8 mouse cellular contexts compared by ENCODE assay signal in genomic region chr6:47358686-47359085, GRCm38 (mm10).
DNase-seq lines count a peak whose midpoint lies in the region; ATAC-seq and TF ChIP-seq lines count a peak whose summit lies in the region.

No protein-coding gene starts in this region.

- no peaks in the 10 kb centered on the region for H3K27me3 ChIP-seq in heart, postnatal 0 days (ENCODE audit: control insufficient read depth, insufficient read depth, low read length)
- H3K27me3 ChIP-seq in heart, embryonic 12.5 days (replicated peaks) = no peaks in the 10 kb centered on the region

- H3K4me1 ChIP-seq in heart, postnatal 0 days (ENCODE audit: control insufficient read depth, insufficient read depth) = no peaks in the 10 kb centered on the region
- peaks cover 10% of the 10 kb centered on the region for H3K4me1 ChIP-seq in heart, embryonic 12.5 days (replicated peaks)

- H3K4me2 ChIP-seq in heart, postnatal 0 days (ENCODE audit: low read depth, low read length) = no peak overlapping the region
- no peak overlapping the region for H3K4me2 ChIP-seq in heart, embryonic 12.5 days

- 34% methylated on average over 2 of the region's 2 CpGs for WGBS in heart, postnatal 0 days
- WGBS in heart, embryonic 12.5 days = 44% methylated on average over 2 of the region's 2 CpGs

- H3K9me3 ChIP-seq in heart, postnatal 0 days (replicated peaks; ENCODE audit: control insufficient read depth, low read length) = no peaks in the 10 kb centered on the region
- no peaks in the 10 kb centered on the region for H3K9me3 ChIP-seq in heart, embryonic 12.5 days (replicated peaks)

- no peak overlapping the region for H3K9ac ChIP-seq in heart, postnatal 0 days (replicated peaks; ENCODE audit: low read depth, low read length)
- H3K9ac ChIP-seq in heart, embryonic 12.5 days = no peak overlapping the region

- no peak overlapping the region for H3K4me3 ChIP-seq in heart, postnatal 0 days (ENCODE audit: low read depth, low read length)
- no peak overlapping the region for H3K4me3 ChIP-seq in heart, embryonic 12.5 days
- H3K4me3 ChIP-seq in layer of hippocampus, adult 2 months = no peak overlapping the region

- no peak for TF ChIP-seq EP300 in heart, postnatal 0 days (IDR thresholded peaks at IDR 0.05; ENCODE audit: low read depth)

- DNase-seq in heart, postnatal 0 days (ENCODE audit: low spot score) = peak; percentile 13
- DNase-seq in CD4-positive, CD25-positive, alpha-beta regulatory T cell, adult 2 months (ENCODE audit: low read depth, low spot score) = peak; percentile 53
- peak; percentile 37 for DNase-seq in adrenal gland, postnatal 10 days
- peak; percentile 20 to 60 for DNase-seq in layer of hippocampus, adult 2 months (ENCODE audit: low spot score in 2 of 2)
- peak; percentile 47 for DNase-seq in mesoderm, embryonic 11.5 days (ENCODE audit: low read depth, low spot score)
- DNase-seq in testis, postnatal 10 days (ENCODE audit: low spot score) = no peak

- ATAC-seq in heart, postnatal 0 days (ENCODE audit: insufficient read depth, low read depth) = no peak
- ATAC-seq in heart, embryonic 12.5 days (ENCODE audit: insufficient number of reproducible peaks, low FRiP score) = no peak
- ATAC-seq in erythroblast, adult 5-6 weeks (replicated peaks; ENCODE audit: low FRiP score, poor library complexity, severe bottlenecking) = peak; percentile 46; the same call in 1 of the 2 replicates

- TF ChIP-seq CTCF in heart, postnatal 0 days (IDR thresholded peaks at IDR 0.05; ENCODE audit: low read depth) = peak; percentile 43
- TF ChIP-seq CTCF in layer of hippocampus, adult 2 months (conservative IDR thresholded peaks at IDR 0.05) = peak; percentile 85

- no peak overlapping the region for H3K27ac ChIP-seq in heart, postnatal 0 days (ENCODE audit: low read depth)
- no peak overlapping the region for H3K27ac ChIP-seq in heart, embryonic 12.5 days (ENCODE audit: poor library complexity, severe bottlenecking)
- no peak overlapping the region for H3K27ac ChIP-seq in layer of hippocampus, adult 2 months

- no peaks in the 10 kb centered on the region for H3K36me3 ChIP-seq in heart, postnatal 0 days (replicated peaks; ENCODE audit: control insufficient read depth, insufficient read depth, low read length)
- no peaks in the 10 kb centered on the region for H3K36me3 ChIP-seq in heart, embryonic 12.5 days
